Mouse (Mus musculus): ENCODE results near the gene Adcy4.

Adcy4 gene

GRCm38 (mm10) chr14:55788256-55789050, 4.6 kb upstream of the Adcy4 start, which contains the start of gene Ripk3:
Ripk3 (minus strand) TSS chr14:55788865.
- DNase-seq (ENCODE audit: low read depth, low spot score) = peak; percentile 80

- peak; percentile 18 for DNase-seq (ENCODE audit: low read depth, low spot score)
These were observed 3.8 kb upstream of the Adcy4 start for GRCm38 (mm10) chr14:55787731-55788130.

- DNase-seq (ENCODE audit: low read depth, low spot score) = no peak
These were observed 1.3 kb upstream of the Adcy4 start for GRCm38 (mm10) chr14:55785195-55785594.

- no peak for DNase-seq (ENCODE audit: low read depth, low spot score)
These were observed 531 bp downstream of the Adcy4 start for GRCm38 (mm10) chr14:55783171-55783957.

GRCm38 (mm10) chr14:55782361-55782960, 1.4 kb downstream of the Adcy4 start:
- DNase-seq (ENCODE audit: low read depth, low spot score) = no peak

GRCm38 (mm10) chr14:55781310-55781709, 2.6 kb downstream of the Adcy4 start:
- peak; percentile 85 for DNase-seq (ENCODE audit: low read depth, low spot score)

- DNase-seq (ENCODE audit: low read depth, low spot score) = no peak
These were observed 3.2 kb downstream of the Adcy4 start for GRCm38 (mm10) chr14:55780736-55781135.

- DNase-seq (ENCODE audit: low read depth, low spot score) = no peak
These were observed 4.2 kb downstream of the Adcy4 start for GRCm38 (mm10) chr14:55779656-55780055.

- DNase-seq (ENCODE audit: low read depth, low spot score) = no peak
These were observed 5.2 kb downstream of the Adcy4 start for GRCm38 (mm10) chr14:55778686-55779085.

GRCm38 (mm10) chr14:55777806-55778205, 6.1 kb downstream of the Adcy4 start:
- DNase-seq (ENCODE audit: low read depth, low spot score) = no peak

- DNase-seq (ENCODE audit: low read depth, low spot score) = no peak
These were observed 6.7 kb downstream of the Adcy4 start for GRCm38 (mm10) chr14:55777176-55777575.

GRCm38 (mm10) chr14:55776711-55777110, 7.2 kb downstream of the Adcy4 start:
- DNase-seq (ENCODE audit: low read depth, low spot score) = no peak

- no peak for DNase-seq (ENCODE audit: low read depth, low spot score)
These were observed 14.7 kb downstream of the Adcy4 start for GRCm38 (mm10) chr14:55769087-55769703.

GRCm38 (mm10) chr14:55768555-55768954, 15.3 kb downstream of the Adcy4 start:
- no peak for DNase-seq (ENCODE audit: low read depth, low spot score)

GRCm38 (mm10) chr14:55767519-55768414, 16.1 kb downstream of the Adcy4 start:
- DNase-seq (ENCODE audit: low read depth, low spot score) = peak; percentile 48

GRCm38 (mm10) chr14:55765696-55766095, 18.2 kb downstream of the Adcy4 start, which contains the start of gene Ltb4r1:
Ltb4r1 (plus strand) TSS chr14:55765962.
- DNase-seq (ENCODE audit: low read depth, low spot score) = no peak

GRCm38 (mm10) chr14:55763166-55763565, 20.7 kb downstream of the Adcy4 start:
- no peak for DNase-seq (ENCODE audit: low read depth, low spot score)

GRCm38 (mm10) chr14:55762001-55762821, 21.7 kb downstream of the Adcy4 start:
- no peak for DNase-seq (ENCODE audit: low read depth, low spot score)

- DNase-seq (ENCODE audit: low read depth, low spot score) = no peak
These were observed 22.7 kb downstream of the Adcy4 start, which contains the start of gene Ltb4r2 for GRCm38 (mm10) chr14:55761163-55761562. Ltb4r2 (plus strand) TSS chr14:55761428.

- peak; percentile 84 for DNase-seq (ENCODE audit: low read depth, low spot score)
These were observed 23.7 kb downstream of the Adcy4 start for GRCm38 (mm10) chr14:55760156-55760555.
